Mouse (Mus musculus): ENCODE results near the gene Frmd5.

- TF ChIP-seq CTCF (IDR thresholded peaks at IDR 0.05; ENCODE audit: extremely low read depth, insufficient read depth, low read length) = no peak
- no peak for TF ChIP-seq POLR2A (IDR thresholded peaks at IDR 0.05; ENCODE audit: extremely low read depth, insufficient read depth, low read length)
Measured at GRCm38 (mm10) chr2:121614483-121615198, 192.2 kb downstream of the Frmd5 start.
